Mouse (Mus musculus) right cerebral cortex, adult 18-20 months (tissue): ENCODE measurements around the gene Gpr18.

Source experiments
- DNase-seq: peaks from one replicate; pipeline ENCODE4 v3.0.0; 2022; ENCODE audit warnings: mixed read lengths

The Gpr18 gene

GRCm38 (mm10) chr14:121947966-121948365 is 32.4 kb upstream of the Gpr18 start:
- DNase-seq, result no peak

GRCm38 (mm10) chr14:121947201-121947760 is 31.7 kb upstream of the Gpr18 start:
- DNase-seq, result no peak

- DNase-seq, result no peak
Measured at GRCm38 (mm10) chr14:121946728-121947127, 31.1 kb upstream of the Gpr18 start.

GRCm38 (mm10) chr14:121946131-121946530 is 30.6 kb upstream of the Gpr18 start:
- DNase-seq, result no peak

GRCm38 (mm10) chr14:121939582-121939981 is 24.0 kb upstream of the Gpr18 start:
- no peak for DNase-seq

GRCm38 (mm10) chr14:121938256-121939191 is 22.9 kb upstream of the Gpr18 start:
- DNase-seq, result no peak

GRCm38 (mm10) chr14:121937601-121938255 is 22.1 kb upstream of the Gpr18 start:
- DNase-seq, result no peak

- no peak for DNase-seq
Measured at GRCm38 (mm10) chr14:121936856-121937255, 21.3 kb upstream of the Gpr18 start.

- DNase-seq, result no peak
Measured at GRCm38 (mm10) chr14:121936356-121936755, 20.8 kb upstream of the Gpr18 start.

- DNase-seq, result no peak
Measured at GRCm38 (mm10) chr14:121934597-121934946, 19.0 kb upstream of the Gpr18 start.

- no peak for DNase-seq
Measured at GRCm38 (mm10) chr14:121933906-121934596, 18.5 kb upstream of the Gpr18 start.

GRCm38 (mm10) chr14:121932180-121932579 is 16.6 kb upstream of the Gpr18 start:
- no peak for DNase-seq

- DNase-seq, result no peak
Measured at GRCm38 (mm10) chr14:121931594-121931993, 16.0 kb upstream of the Gpr18 start.

- DNase-seq, result no peak
Measured at GRCm38 (mm10) chr14:121930731-121931383, 15.3 kb upstream of the Gpr18 start.

GRCm38 (mm10) chr14:121929243-121929951 is 13.8 kb upstream of the Gpr18 start:
- DNase-seq, result no peak

GRCm38 (mm10) chr14:121928375-121929137 is 13.0 kb upstream of the Gpr18 start:
- DNase-seq, result no peak

GRCm38 (mm10) chr14:121927451-121927850 is 11.9 kb upstream of the Gpr18 start:
- no peak for DNase-seq

GRCm38 (mm10) chr14:121926901-121927300 is 11.3 kb upstream of the Gpr18 start:
- DNase-seq, result no peak

- no peak for DNase-seq
Measured at GRCm38 (mm10) chr14:121924876-121925275, 9.3 kb upstream of the Gpr18 start.

GRCm38 (mm10) chr14:121922731-121923130 is 7.2 kb upstream of the Gpr18 start:
- DNase-seq, result no peak

- no peak for DNase-seq
Measured at GRCm38 (mm10) chr14:121922016-121922415, 6.4 kb upstream of the Gpr18 start.
